Mouse (Mus musculus) MEL (cell line): ENCODE results near the gene Fmnl2. TPM values are rescaled to one million over a fixed set of nuclear protein-coding genes. Genes with fewer than 3 reads are reported as not detected.

Experiments
- DNase-seq: peaks from one replicate; pipeline ENCODE4 v3.0.0; 2011; ENCODE audit warnings: low read depth, low spot score
- H3K27ac ChIP-seq: 2 replicates; pipeline ENCODE4 v1.5.1; 2012; ENCODE audit warnings: low read depth, mild to moderate bottlenecking, control low read depth, low read length, moderate library complexity; ENCODE audit not compliant: control insufficient read depth
- H3K27me3 ChIP-seq, 2 experiments: fragments of 150-350 bp in 1 of 2; sonication (generic) in 1 of 2; 2 replicates each; pipeline ENCODE4 v1.6.1; 2012; ENCODE audit warnings: low read length in 2 of 2, mild to moderate bottlenecking in 2 of 2, improper control_type of control experiment in 1 of 2, moderate library complexity in 1 of 2; ENCODE audit not compliant: insufficient read depth in 2 of 2, control insufficient read depth in 1 of 2
- H3K36me3 ChIP-seq, 2 experiments: 2 replicates each; pipeline ENCODE4 v1.6.1; 2012 to 2014; ENCODE audit warnings: low read length in 2 of 2, improper control_type of control experiment in 1 of 2, inconsistent platforms in 1 of 2, mild to moderate bottlenecking in 1 of 2; ENCODE audit not compliant: insufficient read depth in 2 of 2, control insufficient read depth in 1 of 2
- H3K4me1 ChIP-seq, 2 experiments: fragments of 150-350 bp in 1 of 2; sonication (generic) in 1 of 2; 2 replicates each; pipeline ENCODE4 v1.6.1; 2012; ENCODE audit warnings: low read length in 2 of 2, improper control_type of control experiment in 1 of 2, mild to moderate bottlenecking in 1 of 2; ENCODE audit not compliant: insufficient read depth in 2 of 2, control insufficient read depth in 1 of 2
- H3K4me3 ChIP-seq, 2 experiments: fragments of 150-350 bp in 1 of 2; sonication (generic) in 1 of 2; 2 replicates each; pipeline ENCODE4 v1.5.1; 2012; ENCODE audit warnings: low read depth in 2 of 2, low read length in 2 of 2, mild to moderate bottlenecking in 2 of 2, moderate library complexity in 2 of 2, control low read depth in 1 of 2, improper control_type of control experiment in 1 of 2; ENCODE audit not compliant: control insufficient read depth in 1 of 2, insufficient read depth in 1 of 2
- H3K79me2 ChIP-seq: 2 replicates; pipeline ENCODE4 v1.6.1; 2012; ENCODE audit warnings: mild to moderate bottlenecking, low read length, moderate library complexity; ENCODE audit not compliant: control insufficient read depth, poor library complexity, insufficient read depth
- H3K9ac ChIP-seq: 2 replicates; pipeline ENCODE4 v1.6.1; 2012; ENCODE audit warnings: low read depth, mild to moderate bottlenecking, control low read depth, low read length, moderate library complexity; ENCODE audit not compliant: control insufficient read depth, poor library complexity, severe bottlenecking
- H3K9me3 ChIP-seq: fragments of 150-350 bp; sonication (generic); replicated peaks from 2 replicates; pipeline ENCODE4 v1.6.1; 2012; ENCODE audit warnings: mild to moderate bottlenecking, low read length, improper control_type of control experiment, moderate library complexity; ENCODE audit not compliant: insufficient read depth
- CHD1 ChIP-seq: IDR thresholded peaks from 2 replicates; pipeline ENCODE4 v1.6.1; 2012; ENCODE audit warnings: low read depth, mild to moderate bottlenecking, inconsistent platforms, low read length, improper control_type of control experiment
- CHD2 ChIP-seq: IDR thresholded peaks from 2 replicates; pipeline ENCODE4 v1.6.1; 2011; ENCODE audit warnings: low read length, improper control_type of control experiment
- ELF1 ChIP-seq: IDR thresholded peaks from 2 replicates; pipeline ENCODE4 v1.6.1; 2014; ENCODE audit warnings: low read depth, mild to moderate bottlenecking, inconsistent platforms, low read length, improper control_type of control experiment, moderate library complexity
- EP300 ChIP-seq, 2 experiments: IDR thresholded peaks; 2 replicates each; pipeline ENCODE4 v1.6.1; 2011; ENCODE audit warnings: improper control_type of control experiment in 2 of 2, low read length in 2 of 2, low read depth in 1 of 2, mild to moderate bottlenecking in 1 of 2
- GABPA ChIP-seq: IDR thresholded peaks from 2 replicates; pipeline ENCODE4 v1.6.1; 2012; ENCODE audit warnings: low read depth, mild to moderate bottlenecking, inconsistent platforms, low read length, improper control_type of control experiment, moderate library complexity
- GATA1 ChIP-seq: IDR thresholded peaks from 2 replicates; pipeline ENCODE4 v1.6.1; 2011; ENCODE audit warnings: low read depth, low read length, improper control_type of control experiment
- HCFC1 ChIP-seq: IDR thresholded peaks from 2 replicates; pipeline ENCODE4 v1.6.1; 2012; ENCODE audit warnings: low read depth, mild to moderate bottlenecking, inconsistent platforms, low read length, improper control_type of control experiment, moderate library complexity
- JUND ChIP-seq: IDR thresholded peaks from 2 replicates; pipeline ENCODE4 v1.6.1; 2011; ENCODE audit warnings: low read depth, mild to moderate bottlenecking, improper control_type of control experiment, low read length
- KAT2A ChIP-seq: conservative IDR thresholded peaks from 2 replicates; pipeline ENCODE4 v1.6.1; 2012; ENCODE audit warnings: low read depth, low read length, improper control_type of control experiment, inconsistent platforms
- MAFK ChIP-seq: IDR thresholded peaks from 2 replicates; pipeline ENCODE4 v1.6.1; 2011; ENCODE audit warnings: low read depth, mild to moderate bottlenecking, low read length, improper control_type of control experiment, borderline replicate concordance
- MAX ChIP-seq: IDR thresholded peaks from 2 replicates; pipeline ENCODE4 v1.6.1; 2011; ENCODE audit warnings: low read length, improper control_type of control experiment
- MEF2A ChIP-seq: IDR thresholded peaks from 2 replicates; pipeline ENCODE4 v1.6.1; 2014; ENCODE audit warnings: low read depth, mild to moderate bottlenecking, inconsistent platforms, low read length, improper control_type of control experiment; ENCODE audit not compliant: poor library complexity, insufficient replicate concordance, severe bottlenecking; ENCODE audit errors: extremely low read depth
- MYB ChIP-seq: IDR thresholded peaks from 2 replicates; pipeline ENCODE4 v1.6.1; 2011; ENCODE audit warnings: mild to moderate bottlenecking, low read depth, low read length, improper control_type of control experiment
- POLR2A ChIP-seq, 2 experiments: IDR thresholded peaks; 2 replicates each; pipeline ENCODE4 v1.6.1; 2011 to 2012; ENCODE audit warnings: low read length in 2 of 2, mild to moderate bottlenecking in 2 of 2, control low read depth in 1 of 2, improper control_type of control experiment in 1 of 2, low read depth in 1 of 2, moderate library complexity in 1 of 2; ENCODE audit not compliant: control insufficient read depth in 1 of 2, insufficient read depth in 1 of 2, poor library complexity in 1 of 2
- POLR2AphosphoS2 ChIP-seq: IDR thresholded peaks from 2 replicates; pipeline ENCODE4 v1.6.1; 2011; ENCODE audit warnings: low read length, improper control_type of control experiment
- POLR2AphosphoS5 ChIP-seq: IDR thresholded peaks from 2 replicates; pipeline ENCODE4 v1.6.1; 2012; ENCODE audit warnings: low read depth, borderline replicate concordance, mild to moderate bottlenecking, inconsistent platforms, low read length, moderate library complexity, mixed read lengths
- RAD21 ChIP-seq: IDR thresholded peaks from 2 replicates; pipeline ENCODE4 v1.6.1; 2011; ENCODE audit warnings: mild to moderate bottlenecking, low read depth, low read length, improper control_type of control experiment
- SMC3 ChIP-seq: IDR thresholded peaks from 2 replicates; pipeline ENCODE4 v1.6.1; 2011; ENCODE audit warnings: low read depth, low read length, improper control_type of control experiment
- TAL1 ChIP-seq: IDR thresholded peaks from 2 replicates; pipeline ENCODE4 v1.6.1; 2012; ENCODE audit warnings: mild to moderate bottlenecking, inconsistent platforms, low read length, moderate library complexity, mixed read lengths
- TCF12 ChIP-seq: IDR thresholded peaks from 2 replicates; pipeline ENCODE4 v1.6.1; 2014; ENCODE audit warnings: low read depth, mild to moderate bottlenecking, inconsistent platforms, low read length, improper control_type of control experiment, moderate library complexity
- ZKSCAN1 ChIP-seq: IDR thresholded peaks from 2 replicates; pipeline ENCODE4 v1.6.1; 2012; ENCODE audit warnings: low read depth, mild to moderate bottlenecking, inconsistent platforms, low read length, improper control_type of control experiment, moderate library complexity
- ZMIZ1 ChIP-seq: IDR thresholded peaks from 2 replicates; pipeline ENCODE4 v1.6.1; 2012; ENCODE audit warnings: low read depth, mild to moderate bottlenecking, inconsistent platforms, low read length, improper control_type of control experiment, moderate library complexity
- polyA plus RNA-seq, 2 experiments: library from polyadenylated mRNA; stranded (reverse) in 1 of 2; unstranded in 1 of 2; fragments of >175 nt in 1 of 2; fragments of >200 nt in 1 of 2; gene quantifications; 2 replicates each; pipeline versions ENCODE4 v1.2.1 to v1.2.4; 2012; ENCODE audit warnings: low replicate concordance in 2 of 2, low read depth in 1 of 2; ENCODE audit not compliant: insufficient read length in 2 of 2, insufficient read depth in 1 of 2, missing spikeins in 1 of 2
- total RNA-seq: library from RNA; depleted of rRNA; stranded (reverse); fragments of 300-350 nt; gene quantifications from 2 replicates; pipeline ENCODE4 v1.2.3, GENCODE M21; 2012

Gene Fmnl2
- total and polyA plus RNA-seq, 3 experiments: not detected

DNA sequence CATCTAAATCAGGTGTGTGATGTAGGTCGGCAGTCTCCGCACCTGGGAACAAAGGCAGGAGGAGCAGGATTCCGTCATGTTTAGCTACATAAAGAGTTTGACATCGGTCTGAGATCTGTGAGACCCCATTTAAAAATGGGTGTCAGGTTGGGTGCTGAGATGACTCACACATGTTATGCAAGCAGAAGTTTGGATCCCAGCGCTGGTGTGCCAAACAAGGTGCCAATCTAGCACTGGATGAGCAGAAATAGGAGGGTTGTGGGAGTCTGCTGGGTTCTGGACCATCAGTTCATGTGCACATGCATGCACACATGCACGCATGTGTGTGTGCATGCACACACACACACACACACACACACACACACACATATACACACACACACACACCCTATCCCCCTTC, 129.4 kb downstream of the Fmnl2 start:
- TF ChIP-seq ELF1 (no peak), RAD21 (no peak), MAFK (no peak), TAL1 (no peak), EP300 (IDR thresholded peaks at IDR 0.05; ENCODE audit: low read depth in 1 of 2, low read length in 2 of 2) (no peak)
- H3K27ac ChIP-seq: no peak overlapping the region
- no peak overlapping the region for H3K4me3 ChIP-seq
- no peaks in the 10 kb centered on the region for H3K4me1 ChIP-seq
- no peak overlapping the region for H3K9ac ChIP-seq
- DNase-seq: no peak
- no peaks in the 10 kb centered on the region for H3K9me3 ChIP-seq
- no peaks in the 10 kb centered on the region for H3K79me2 ChIP-seq
- no peaks in the 10 kb centered on the region for H3K27me3 ChIP-seq
- H3K36me3 ChIP-seq: no peaks in the 10 kb centered on the region

DNA sequence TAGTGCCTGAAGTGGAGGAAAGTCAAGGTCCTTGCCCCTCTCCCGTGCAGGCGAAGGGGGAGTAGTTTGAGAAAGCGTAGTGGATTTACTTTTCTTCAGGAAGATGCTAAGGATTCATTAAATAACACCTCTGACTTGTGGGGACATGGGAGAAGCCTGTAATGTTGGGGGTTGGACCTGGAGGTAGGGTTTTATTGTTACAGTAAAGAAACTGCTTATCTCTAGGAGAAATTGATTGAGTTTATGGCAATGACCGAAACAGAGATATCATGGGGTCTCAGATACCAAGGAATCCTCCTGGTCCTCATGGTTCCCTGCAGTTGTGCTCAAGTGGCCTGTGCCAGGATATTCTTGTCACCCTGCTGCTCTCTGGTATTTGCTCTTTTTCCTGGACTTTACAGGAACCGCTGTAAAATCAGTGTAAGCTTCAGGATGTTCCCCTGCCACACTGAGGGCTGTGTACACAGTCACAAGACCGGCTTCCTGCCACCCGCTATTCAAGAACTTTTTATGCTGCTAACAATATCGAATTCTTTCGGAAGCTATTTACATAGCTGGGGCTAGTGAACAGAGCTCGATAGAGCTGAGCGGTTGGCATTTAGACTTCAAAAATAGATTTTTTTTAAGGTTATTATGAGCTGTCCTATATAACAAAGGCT, 130.1 kb downstream of the Fmnl2 start:
- Histone ChIP-seq H3K79me2 (no peaks in the 10 kb centered on the region), H3K9ac (no peak overlapping the region), H3K36me3 (no peaks in the 10 kb centered on the region), H3K4me1 (no peaks in the 10 kb centered on the region), H3K27me3 (no peaks in the 10 kb centered on the region), H3K27ac (no peak overlapping the region), H3K9me3 (no peaks in the 10 kb centered on the region), H3K4me3 (no peak overlapping the region)
- DNase-seq: no peak
- no peak for TF ChIP-seq GABPA
- no peak for TF ChIP-seq EP300 (IDR thresholded peaks at IDR 0.05; ENCODE audit: low read depth in 1 of 2, low read length in 2 of 2)

GRCm38 (mm10) chr2:52989316-52989715, 131.7 kb downstream of the Fmnl2 start:
- H3K4me1 ChIP-seq: no peaks in the 10 kb centered on the region
- no peak for TF ChIP-seq CHD2
- TF ChIP-seq MEF2A: no peak
- TF ChIP-seq TCF12: no peak
- no peak for TF ChIP-seq SMC3
- no peak for TF ChIP-seq POLR2A (IDR thresholded peaks at IDR 0.05; ENCODE audit: control insufficient read depth in 1 of 2, insufficient read depth in 1 of 2, low read depth in 1 of 2, low read length in 2 of 2, poor library complexity in 1 of 2)
- TF ChIP-seq ZMIZ1: no peak
- no peak for TF ChIP-seq KAT2A
- no peak for TF ChIP-seq POLR2AphosphoS2
- no peak for TF ChIP-seq POLR2AphosphoS5
- no peak for TF ChIP-seq GATA1
- TF ChIP-seq MYB: no peak
- TF ChIP-seq JUND: no peak
- TF ChIP-seq CHD1: no peak
- TF ChIP-seq MAX: no peak
- no peak for TF ChIP-seq ZKSCAN1
- no peak for TF ChIP-seq HCFC1
- H3K4me3 ChIP-seq: no peak overlapping the region
- no peaks in the 10 kb centered on the region for H3K36me3 ChIP-seq
- DNase-seq: no peak
- H3K79me2 ChIP-seq: no peaks in the 10 kb centered on the region
- H3K27ac ChIP-seq: no peak overlapping the region
- H3K27me3 ChIP-seq: no peaks in the 10 kb centered on the region
- H3K9ac ChIP-seq: no peak overlapping the region
- H3K9me3 ChIP-seq: no peaks in the 10 kb centered on the region
